Mouse (Mus musculus) heart, embryonic 14.5 days (tissue): ENCODE measurements around the gene Gm28051. TPM values are rescaled to one million over a fixed set of nuclear protein-coding genes. Genes with fewer than 3 reads are reported as not detected.

Experiments used
- ATAC-seq: fragments of 200-750 bp; cut with Nextera tagmentation; 2 replicates; pipeline ENCODE4 v1.8.0; 2017; ENCODE audit warnings: low read depth, moderate TSS enrichment; ENCODE audit not compliant: insufficient number of reproducible peaks, insufficient read depth, low FRiP score
- H3K27ac ChIP-seq, 2 experiments: fragments of 200-500 bp in 1 of 2; fragments of 300-500 bp in 1 of 2; sonication (generic) in 1 of 2; replicated peaks in 1 of 2; 2 replicates each; pipeline ENCODE4 v1.5.1; 2012 to 2014; ENCODE audit warnings: low read depth in 2 of 2, low read length in 2 of 2, control low read depth in 1 of 2, mild to moderate bottlenecking in 1 of 2, mixed read lengths in 1 of 2; ENCODE audit not compliant: control insufficient read depth in 1 of 2, insufficient read depth in 1 of 2
- H3K27me3 ChIP-seq: fragments of 300-500 bp; sonication (generic); 2 replicates; pipeline ENCODE4 v1.6.1; 2014; ENCODE audit warnings: mild to moderate bottlenecking, low read length, control low read depth; ENCODE audit not compliant: control insufficient read depth, insufficient read depth
- H3K36me3 ChIP-seq: fragments of 300-500 bp; sonication (generic); 2 replicates; pipeline ENCODE4 v1.6.1; 2014; ENCODE audit warnings: mild to moderate bottlenecking, control low read depth, low read length, mixed read lengths; ENCODE audit not compliant: control insufficient read depth, insufficient read depth
- H3K4me1 ChIP-seq, 2 experiments: fragments of 200-500 bp in 1 of 2; fragments of 300-500 bp in 1 of 2; sonication (generic) in 1 of 2; 2 replicates each; pipeline ENCODE4 v1.6.1; 2012 to 2014; ENCODE audit warnings: low read length in 2 of 2, control low read depth in 1 of 2, mixed read lengths in 1 of 2; ENCODE audit not compliant: control insufficient read depth in 2 of 2, insufficient read depth in 2 of 2
- H3K4me2 ChIP-seq: fragments of 300-500 bp; sonication (generic); 2 replicates; pipeline ENCODE4 v1.6.1; 2014; ENCODE audit warnings: mild to moderate bottlenecking, low read length
- H3K4me3 ChIP-seq, 2 experiments: fragments of 200-500 bp in 1 of 2; fragments of 300-500 bp in 1 of 2; sonication (generic) in 1 of 2; 2 replicates each; pipeline ENCODE4 v1.5.1; 2012 to 2014; ENCODE audit warnings: low read length in 2 of 2, mild to moderate bottlenecking in 2 of 2, control low read depth in 1 of 2, low read depth in 1 of 2, moderate library complexity in 1 of 2; ENCODE audit not compliant: control insufficient read depth in 1 of 2, insufficient read depth in 1 of 2
- H3K9ac ChIP-seq: fragments of 300-500 bp; sonication (generic); 2 replicates; pipeline ENCODE4 v1.6.1; 2014; ENCODE audit warnings: mild to moderate bottlenecking, low read length
- H3K9me3 ChIP-seq: fragments of 300-500 bp; sonication (generic); 2 replicates; pipeline ENCODE4 v1.6.1; 2016; ENCODE audit warnings: low read length, control low read depth; ENCODE audit not compliant: control insufficient read depth
- WGBS: fragments of 180-500 bp; shearing (Covaris S2); extraction: QIAGEN DNeasy Blood & Tissue Kit; methylation state at CpG from one replicate; pipeline ENCODE4 v1.1.7; 2014; 5-methylcytosine and 5-hydroxymethylcytosine counted together
- microRNA counts: library from miRNA; unstranded; fragments of <30 nt; microRNA quantifications from one replicate; lab custom pipeline; 2016
- microRNA-seq: library from miRNA; unstranded; fragments of <30 nt; microRNA quantifications from one replicate; pipeline ENCODE4, GENCODE M21; 2016
- polyA plus RNA-seq: library from polyadenylated mRNA; unstranded; fragments of >200 nt; fragmentation: Nextera tagmentation; extraction: Ambion mirVana; gene quantifications from 2 replicates; pipeline ENCODE4 v1.2.1, GENCODE M21; 2014

Gm28051 gene
- polyA plus RNA-seq, 1 experiment from 2014 or later, result not detected

- Histone ChIP-seq H3K4me1 (peaks cover 0 to 4% of the 10 kb centered on the region in 2 experiments; a peak in 2 of 4 replicates), H3K9ac (no peak overlapping the region), H3K9me3 (no peaks in the 10 kb centered on the region), H3K4me2 (no peak overlapping the region), H3K36me3 (no peaks in the 10 kb centered on the region), H3K4me3 (no peak overlapping the region), H3K27me3 (no peaks in the 10 kb centered on the region), H3K27ac (no peak overlapping the region)
- no peak for ATAC-seq
- 78% methylated on average over 20 of the region's 20 CpGs for WGBS
Measured at GRCm38 (mm10) chr12:102672857-102673839, 84.4 kb downstream of the Gm28051 start.

- no peak for ATAC-seq
- 65% methylated on average over 8 of the region's 8 CpGs for WGBS
- Histone ChIP-seq H3K9me3 (no peaks in the 10 kb centered on the region), H3K27me3 (no peaks in the 10 kb centered on the region), H3K36me3 (no peaks in the 10 kb centered on the region), H3K9ac (no peak overlapping the region), H3K27ac (no peak overlapping the region), H3K4me3 (no peak overlapping the region), H3K4me1 (peaks cover 0 to 4% of the 10 kb centered on the region in 2 experiments; a peak in 2 of 4 replicates), H3K4me2 (no peak overlapping the region)
Measured at GRCm38 (mm10) chr12:102672176-102672575, 85.4 kb downstream of the Gm28051 start.

- 79% methylated on average over 8 of the region's 8 CpGs for WGBS
- no peaks in the 10 kb centered on the region for H3K36me3 ChIP-seq
- H3K4me2 ChIP-seq, result no peak overlapping the region
- H3K27me3 ChIP-seq, result no peaks in the 10 kb centered on the region
- H3K4me1 ChIP-seq, result peaks cover 0 to 4% of the 10 kb centered on the region in 2 experiments; a peak in 2 of 4 replicates
- H3K9me3 ChIP-seq, result no peaks in the 10 kb centered on the region
- no peak overlapping the region for H3K9ac ChIP-seq
- ATAC-seq, result no peak
- no peak overlapping the region for H3K27ac ChIP-seq
- no peak overlapping the region for H3K4me3 ChIP-seq
Measured at GRCm38 (mm10) chr12:102670848-102671247, 86.7 kb downstream of the Gm28051 start.

MicroRNAs encoded within 50 kb of the gene (microRNA counts, 519-probe panel; counts per million panel counts)
- 322 counts per million, percentile 70 among the panel's probes with 10 or more counts for microRNA mmu-miR-1936 (lab: Ali Mortazavi, UCI)

Small RNA genes lying within 50 kb of the gene (microRNA-seq; reads per million reads assigned to microRNA genes)
- not detected for gene Mir1936

Other genes starting within 250 kb of the Gm28051 start
- 0.30 and 0.34 TPM in 2 replicates for gene Chga, start 202.8 kb downstream of the Gm28051 start, polyA plus RNA-seq
- 3.7 and 4.2 TPM in 2 replicates for gene Itpk1, start 52.8 kb downstream of the Gm28051 start, polyA plus RNA-seq
- 14.3 and 17.2 TPM in 2 replicates for gene Moap1, start 14.1 kb downstream of the Gm28051 start, polyA plus RNA-seq
- 7.6 TPM in 2 replicates for gene Tmem251, start 14.0 kb downstream of the Gm28051 start, polyA plus RNA-seq
- 22.9 and 26.5 TPM in 2 replicates for gene Gon7, start within 50 bp of the Gm28051 start, polyA plus RNA-seq
- gene Ubr7, start 202 bp upstream of the Gm28051 start, polyA plus RNA-seq, result 33.8 and 35.0 TPM in 2 replicates
- gene Gm20604, start 907 bp upstream of the Gm28051 start, polyA plus RNA-seq, result 16.8 and 17.3 TPM in 2 replicates
- gene Btbd7, start 120.7 kb upstream of the Gm28051 start, polyA plus RNA-seq, result 16.0 and 16.4 TPM in 2 replicates
- not detected in 2 replicates for gene Cox8c, start 141.6 kb upstream of the Gm28051 start, polyA plus RNA-seq
- gene Unc79, start 191.1 kb upstream of the Gm28051 start, polyA plus RNA-seq, result 0.07 and 0.34 TPM in 2 replicates